Mouse (Mus musculus): ENCODE results near the gene Hbs1l.
"Not testable (repeated sequence)": the region's sequence is repeated elsewhere in the genome, so short reads cannot be mapped to it uniquely, and the experiment has no call there.

Gene Hbs1l

DNA sequence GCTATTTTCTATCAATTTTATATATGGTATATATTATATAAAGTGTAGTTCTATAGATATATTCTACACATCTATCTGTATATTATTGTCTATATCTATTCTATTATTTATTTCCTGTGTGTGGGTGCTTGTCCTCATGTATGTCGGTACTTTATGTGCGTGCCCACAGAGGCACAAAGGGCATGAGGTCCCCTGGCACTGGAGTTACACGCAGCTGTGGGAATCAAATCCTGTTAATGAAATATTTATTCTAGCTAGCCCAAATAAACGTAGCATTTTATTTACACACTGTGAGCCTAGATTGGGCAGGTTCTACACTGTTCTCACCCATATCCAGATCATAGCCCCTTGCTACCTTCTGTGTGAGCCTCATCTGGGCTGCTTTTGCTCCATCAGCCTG lies 63.3 kb downstream of the Hbs1l start:
- DNase-seq (ENCODE audit: low spot score in 2 of 2) = no peak

DNA sequence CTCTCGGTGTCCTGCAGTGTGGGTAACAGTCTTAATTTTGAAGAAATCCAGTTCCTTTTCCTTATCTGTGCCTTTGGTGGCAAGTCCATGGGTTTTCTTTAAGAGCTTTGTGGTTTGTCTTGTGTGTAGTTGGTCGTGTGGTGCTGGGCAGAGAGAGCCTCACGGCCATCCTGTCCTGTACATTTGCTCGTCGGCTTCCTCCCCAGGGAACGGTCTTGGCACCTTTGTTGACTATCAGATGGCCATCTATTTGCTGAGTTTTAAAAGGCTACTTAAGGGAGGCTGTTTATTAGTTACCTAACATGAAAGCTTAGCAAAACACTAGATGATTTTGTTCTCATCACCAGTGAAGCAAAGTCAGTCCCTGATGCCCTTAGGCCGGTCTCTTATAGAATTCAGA lies 66.1 kb downstream of the Hbs1l start:
- DNase-seq (ENCODE audit: low spot score in 2 of 2) = no peak

DNA sequence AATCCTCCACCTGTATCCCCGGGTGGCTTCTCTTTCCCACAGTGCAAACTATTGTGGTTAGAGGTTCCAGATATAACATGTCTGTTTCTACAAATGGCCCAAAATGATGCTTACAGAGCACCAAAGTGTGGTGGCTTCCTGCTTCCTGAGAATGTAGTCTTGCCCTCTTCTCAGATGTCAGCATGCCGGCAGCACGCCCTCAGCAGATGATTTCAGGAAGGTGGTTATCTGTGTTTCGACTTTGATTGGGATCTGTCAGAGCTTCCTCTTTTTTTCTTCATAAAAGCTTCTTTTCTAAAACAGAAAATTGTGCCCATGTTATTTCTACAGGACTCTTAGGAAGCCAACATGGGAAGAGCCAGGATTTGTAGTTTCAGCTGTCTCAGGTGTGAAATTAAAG lies 67.5 kb downstream of the Hbs1l start:
- no peak for DNase-seq (ENCODE audit: low spot score in 2 of 2)

DNA sequence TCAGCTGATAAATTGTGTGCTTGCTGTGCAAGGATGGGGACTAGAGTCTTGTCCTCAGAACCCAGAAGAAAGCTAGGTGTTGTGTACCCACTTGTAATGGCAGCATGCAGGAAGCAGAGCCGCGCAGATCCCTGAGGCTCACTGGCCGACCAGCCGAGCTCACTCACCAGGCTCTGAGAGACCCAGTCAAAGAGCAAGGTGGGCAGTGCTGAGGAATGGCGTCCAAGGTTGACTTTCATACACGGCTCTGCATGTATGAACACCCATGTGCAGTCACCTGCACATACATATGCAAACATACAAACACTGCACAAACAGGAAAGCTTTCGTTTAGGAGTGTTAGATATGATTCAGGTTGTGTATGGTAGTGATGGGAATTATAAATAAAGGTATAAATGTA lies 69.2 kb downstream of the Hbs1l start:
- no peak for DNase-seq (ENCODE audit: low spot score in 2 of 2)

DNA sequence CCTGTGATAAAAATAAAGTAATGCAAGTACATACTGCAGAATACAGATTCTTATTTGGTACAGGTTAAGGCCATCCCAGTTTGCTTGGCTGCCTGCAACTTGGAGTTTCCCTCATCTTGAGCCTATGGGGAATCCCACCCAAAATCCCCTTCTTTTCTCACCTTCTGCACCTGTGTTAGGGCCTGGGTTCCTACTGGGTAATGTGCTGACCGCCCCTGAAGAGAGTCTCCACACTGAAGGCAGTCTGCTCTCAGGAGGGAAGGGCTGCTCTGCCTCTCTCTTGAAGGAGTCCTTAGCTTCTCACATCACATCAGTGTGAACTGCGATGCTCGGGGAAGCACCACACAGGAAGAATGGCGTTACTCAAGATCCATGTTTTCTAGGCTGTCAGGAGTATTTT lies 70.1 kb downstream of the Hbs1l start:
- no peak for DNase-seq (ENCODE audit: low spot score in 2 of 2)

DNA sequence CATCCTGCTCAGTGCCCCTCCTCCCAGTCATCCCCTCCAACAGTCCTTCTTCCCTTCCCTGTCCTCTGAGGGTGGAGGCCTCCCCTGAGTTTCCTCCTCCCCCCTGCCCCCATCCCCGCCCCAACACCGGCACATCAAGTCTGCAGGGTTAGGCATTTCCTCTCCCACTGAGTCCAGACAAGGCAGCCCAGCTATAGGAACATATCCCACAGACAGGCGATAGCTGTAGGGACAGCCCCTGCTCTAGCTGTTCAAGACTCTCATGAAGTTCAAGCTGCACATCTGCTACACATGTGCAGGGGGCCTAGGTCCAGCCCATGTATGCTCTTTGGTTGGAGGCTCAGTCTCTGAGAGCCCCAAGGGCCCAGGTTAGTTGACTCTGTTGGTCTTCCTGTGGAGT lies 70.7 kb downstream of the Hbs1l start:
- DNase-seq (ENCODE audit: low spot score in 2 of 2) = no peak

DNA sequence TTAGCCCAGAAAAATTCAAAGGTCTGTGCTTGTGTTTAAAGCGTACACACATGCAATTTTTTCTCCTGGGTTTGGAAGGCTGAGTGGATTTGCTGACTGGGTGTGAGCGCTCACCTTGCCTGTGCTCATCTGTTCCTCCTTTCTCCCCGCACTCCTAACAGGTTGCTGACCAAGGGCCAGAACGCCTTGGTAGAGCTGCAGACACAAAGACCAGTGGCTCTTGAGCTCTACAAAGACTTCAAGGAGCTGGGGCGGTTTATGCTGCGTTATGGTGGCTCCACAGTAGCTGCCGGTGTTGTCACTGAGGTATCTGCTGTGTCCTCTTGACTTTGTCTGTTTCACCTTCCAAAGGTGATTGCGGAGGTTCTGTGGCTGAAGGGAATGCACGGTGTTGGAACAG lies 71.7 kb downstream of the Hbs1l start:
- DNase-seq (ENCODE audit: low spot score in 2 of 2) = no peak

DNA sequence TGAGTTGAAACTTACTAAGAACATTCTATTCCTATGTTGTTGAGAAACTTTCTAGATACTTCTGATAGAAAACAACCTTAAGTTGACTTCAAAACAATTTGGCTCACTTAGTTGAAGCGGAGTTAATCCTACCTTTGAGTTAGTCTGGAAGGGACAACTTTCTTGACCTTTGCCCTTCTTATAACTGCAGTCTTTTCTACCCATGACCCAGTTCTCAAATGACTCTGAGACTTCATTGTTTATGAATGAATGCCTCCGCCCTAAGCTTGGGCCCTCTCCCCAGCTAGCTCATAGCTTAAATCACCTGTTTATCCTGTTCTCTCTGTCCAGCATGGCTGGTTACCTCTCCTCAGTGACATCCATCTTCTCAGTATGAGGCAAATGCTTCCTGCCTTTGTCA lies 73.8 kb downstream of the Hbs1l start:
- DNase-seq (ENCODE audit: low spot score in 2 of 2) = no peak

DNA sequence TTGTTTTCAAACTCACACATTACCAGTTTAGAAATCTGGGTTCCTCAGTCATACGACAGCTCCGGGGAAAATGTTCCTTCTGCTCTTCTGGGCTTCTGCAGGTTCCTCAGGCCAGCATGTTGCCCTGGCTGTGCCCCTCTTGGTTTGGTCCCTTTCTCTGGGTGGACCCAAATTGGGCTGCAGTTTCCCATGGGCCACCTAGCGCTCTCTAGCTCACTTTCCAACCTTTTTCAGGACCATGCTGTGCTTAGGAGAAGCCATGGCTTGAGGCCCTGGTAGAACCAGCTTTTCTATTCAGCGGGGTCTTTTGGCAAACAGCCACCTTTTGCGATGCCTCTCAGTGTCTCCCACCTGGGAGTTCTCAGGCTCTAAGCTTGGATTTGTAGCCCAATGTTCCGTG lies 76.5 kb downstream of the Hbs1l start:
- no peak for DNase-seq (ENCODE audit: low spot score in 2 of 2)

DNA sequence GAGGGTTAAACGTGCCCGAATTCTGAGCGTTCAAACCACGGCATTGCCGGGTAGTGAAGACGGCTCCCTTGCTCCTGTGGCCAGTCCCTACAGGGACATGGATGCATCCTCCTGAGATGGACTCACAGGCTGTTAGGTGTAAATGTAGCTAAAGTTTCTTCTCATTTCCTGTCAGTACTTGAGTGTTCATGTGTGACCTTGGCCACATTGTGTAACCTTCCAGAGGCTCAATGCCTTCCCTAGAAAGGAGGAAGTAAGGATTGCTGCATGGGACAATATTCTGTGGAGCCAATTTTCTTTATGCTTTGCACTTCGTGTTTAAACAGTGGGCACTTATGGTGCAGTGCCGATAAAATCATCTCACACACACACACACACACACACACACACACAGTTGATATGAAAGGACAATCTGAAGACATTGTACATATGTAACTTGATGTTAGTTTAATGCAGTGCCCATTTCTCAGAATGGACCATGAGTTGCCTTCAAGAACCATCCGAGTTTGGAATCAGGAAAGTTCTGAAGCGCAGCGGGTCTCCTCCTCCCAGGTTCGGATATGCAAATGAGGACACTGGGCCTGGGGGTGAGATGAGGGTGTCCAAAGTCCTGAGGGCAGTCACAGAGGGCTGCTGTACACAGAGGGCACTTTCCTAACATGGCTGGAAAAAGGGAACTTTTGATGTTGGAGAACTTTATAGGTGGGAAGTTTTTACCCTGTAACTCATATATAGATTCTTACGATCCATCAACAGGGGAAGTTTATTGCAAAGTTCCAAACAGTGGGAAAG lies 81.1 kb downstream of the Hbs1l start, which contains the start of gene Aldh8a1:
Aldh8a1 (plus strand) TSS at position 610 of the 792 bp plus-strand sequence.
- DNase-seq (ENCODE audit: low spot score in 2 of 2) = no peak

DNA sequence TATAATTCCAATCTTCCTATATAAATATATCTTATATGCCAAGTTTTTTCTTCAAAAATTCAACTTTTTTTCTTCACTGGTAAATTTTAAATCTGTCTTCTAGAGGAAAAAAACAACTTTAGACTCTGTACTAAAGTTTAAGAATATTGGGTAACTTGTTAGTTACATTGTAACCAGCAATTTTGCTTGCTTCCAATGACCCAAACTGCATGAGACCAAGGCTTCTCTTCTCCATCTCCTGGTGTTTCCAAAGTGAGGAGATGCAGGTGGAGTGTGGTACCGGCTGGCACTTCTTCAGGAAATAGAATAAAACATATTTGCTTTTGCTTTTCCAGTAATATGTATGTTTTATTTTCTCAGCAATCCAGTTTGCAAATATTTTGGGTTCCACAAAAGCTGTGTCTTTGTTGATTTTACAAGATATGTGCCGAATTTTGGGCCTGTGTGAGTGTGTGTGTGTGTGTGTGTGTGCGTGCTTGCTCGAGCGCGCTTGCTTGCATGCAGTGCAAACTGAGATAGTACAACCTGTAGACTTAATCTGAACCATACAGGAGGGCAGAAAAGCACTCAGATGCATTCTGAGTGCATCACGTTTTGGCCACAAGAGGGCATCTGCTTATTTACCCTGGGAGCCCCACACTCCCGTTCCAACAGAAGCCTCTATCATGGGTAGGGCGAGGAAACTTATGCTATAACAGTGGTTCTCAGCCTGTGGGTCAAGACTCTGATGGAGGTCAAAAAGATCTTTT lies 82.6 kb downstream of the Hbs1l start:
- DNase-seq (ENCODE audit: low spot score in 2 of 2) = peak in 1 of 2 experiments; percentile 24

DNA sequence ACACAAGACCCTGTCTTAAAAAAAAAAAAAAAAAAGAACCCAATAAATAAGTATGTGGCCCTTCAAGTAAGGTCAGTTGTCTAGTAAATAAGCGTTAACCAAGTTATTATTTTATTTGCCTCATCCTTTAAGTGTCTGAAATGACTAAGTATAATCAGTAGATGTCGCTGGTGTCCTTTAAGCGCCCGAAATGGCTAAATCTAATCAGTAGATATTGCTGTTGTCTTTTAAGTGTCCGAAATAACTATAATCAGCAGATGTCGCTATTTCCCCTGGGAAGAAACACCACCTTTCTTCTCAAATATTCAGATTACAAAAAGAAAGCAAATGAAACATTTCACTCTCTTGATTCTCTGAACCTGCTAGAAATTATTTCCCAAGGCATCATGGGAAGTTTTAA lies 87.1 kb downstream of the Hbs1l start:
- no peak for DNase-seq (ENCODE audit: low spot score in 2 of 2)

DNA sequence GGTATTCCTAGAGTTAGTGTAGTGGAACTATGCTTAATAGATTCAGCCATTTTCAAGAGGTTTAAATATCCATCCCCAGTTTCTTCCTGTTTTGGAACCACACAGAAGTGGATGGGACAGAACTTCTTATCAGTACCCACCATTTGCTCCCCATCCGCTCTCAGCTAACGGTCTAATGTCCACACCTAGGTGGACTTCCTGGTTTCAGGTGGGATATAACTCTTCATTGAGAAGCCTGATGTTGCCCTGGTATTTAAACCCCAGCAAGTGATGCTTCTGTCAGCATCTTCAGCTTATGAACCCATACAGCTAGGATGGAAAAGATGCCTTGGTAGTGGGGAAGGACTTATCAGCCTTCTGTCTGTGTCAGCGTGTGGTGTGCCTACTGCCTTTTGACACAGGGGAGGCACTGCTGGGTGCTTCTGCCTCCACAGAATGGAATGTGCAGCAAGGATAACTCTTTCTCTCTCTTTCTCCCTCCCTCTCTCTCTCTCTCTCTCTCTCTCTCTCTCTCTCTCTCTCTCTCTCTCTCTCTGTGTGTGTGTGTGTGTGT lies 89.4 kb downstream of the Hbs1l start:
- no peak for DNase-seq (ENCODE audit: low spot score in 2 of 2)

DNA sequence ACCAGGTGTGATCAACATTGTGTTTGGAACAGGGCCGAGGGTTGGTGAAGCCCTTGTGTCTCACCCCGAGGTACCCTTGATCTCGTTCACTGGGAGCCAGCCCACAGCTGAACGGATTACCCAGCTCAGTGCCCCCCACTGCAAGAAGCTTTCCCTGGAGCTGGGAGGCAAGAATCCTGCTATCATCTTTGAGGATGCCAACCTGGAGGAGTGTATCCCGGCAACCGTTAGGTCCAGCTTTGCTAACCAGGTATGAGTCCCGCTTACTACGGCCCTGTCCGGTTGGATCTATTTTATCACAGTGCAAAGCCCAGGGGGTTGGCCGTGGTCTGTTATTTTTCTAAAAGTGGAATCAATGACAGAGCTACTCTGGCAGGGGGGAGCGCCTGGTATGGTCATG lies 93.3 kb downstream of the Hbs1l start:
- DNase-seq (ENCODE audit: low spot score in 2 of 2) = no peak

DNA sequence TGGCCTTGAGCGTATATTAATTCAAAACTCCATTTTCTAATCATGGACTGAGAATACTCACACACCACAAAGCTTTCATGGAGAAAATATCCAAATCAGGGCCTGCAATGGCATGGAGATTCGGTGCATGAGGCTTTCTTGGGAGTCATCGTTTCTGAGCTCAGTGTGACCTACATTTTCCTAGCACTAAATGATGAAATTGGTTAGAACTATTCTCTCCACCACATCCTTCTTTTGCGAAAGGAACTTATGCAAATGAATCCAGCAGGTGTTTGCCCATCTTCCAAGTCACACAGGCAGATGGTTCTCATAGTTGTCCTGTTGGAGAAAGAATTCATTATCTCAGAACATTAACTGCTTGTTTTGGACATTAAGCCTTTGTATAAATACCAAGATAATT lies 94.7 kb downstream of the Hbs1l start:
- no peak for DNase-seq (ENCODE audit: low spot score in 2 of 2)

DNA sequence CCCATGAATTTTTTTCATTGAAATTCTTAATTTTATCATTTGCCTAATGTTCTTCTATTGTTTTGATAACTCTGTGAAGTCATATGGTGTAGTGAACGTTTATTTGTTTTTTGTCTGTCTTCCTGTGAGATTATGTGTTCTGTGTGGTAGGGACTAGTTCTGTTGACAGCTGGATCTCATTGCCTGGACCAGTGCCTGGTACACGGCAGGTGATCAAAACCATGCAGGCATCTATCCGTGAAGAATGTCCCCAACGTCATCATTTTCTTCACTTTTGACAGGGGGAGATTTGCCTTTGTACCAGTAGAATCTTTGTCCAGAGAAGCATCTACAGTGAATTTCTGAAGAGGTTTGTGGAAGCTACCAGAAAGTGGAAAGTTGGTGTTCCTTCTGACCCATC lies 95.5 kb downstream of the Hbs1l start:
- DNase-seq (ENCODE audit: low spot score in 2 of 2) = no peak

DNA sequence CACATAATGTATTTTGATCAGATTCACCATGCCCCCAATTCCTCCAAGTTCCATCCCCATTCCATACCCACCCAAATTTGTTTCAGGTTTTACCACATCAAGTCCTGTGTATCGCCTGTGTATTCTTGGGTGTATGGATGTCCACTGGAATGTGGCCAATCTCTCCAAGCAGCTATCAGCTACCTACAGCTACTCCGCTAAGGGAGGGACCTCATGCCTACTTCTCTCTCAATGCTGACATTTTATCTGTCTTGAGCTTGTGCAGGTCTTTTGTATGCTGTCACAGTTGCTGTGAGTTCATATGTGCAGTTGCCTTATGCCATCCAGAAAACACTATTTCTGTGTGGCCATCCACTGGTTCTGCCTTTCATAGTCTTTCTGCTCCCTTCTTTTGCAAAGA lies 97.6 kb downstream of the Hbs1l start:
- no peak for DNase-seq (ENCODE audit: low spot score in 2 of 2)

DNA sequence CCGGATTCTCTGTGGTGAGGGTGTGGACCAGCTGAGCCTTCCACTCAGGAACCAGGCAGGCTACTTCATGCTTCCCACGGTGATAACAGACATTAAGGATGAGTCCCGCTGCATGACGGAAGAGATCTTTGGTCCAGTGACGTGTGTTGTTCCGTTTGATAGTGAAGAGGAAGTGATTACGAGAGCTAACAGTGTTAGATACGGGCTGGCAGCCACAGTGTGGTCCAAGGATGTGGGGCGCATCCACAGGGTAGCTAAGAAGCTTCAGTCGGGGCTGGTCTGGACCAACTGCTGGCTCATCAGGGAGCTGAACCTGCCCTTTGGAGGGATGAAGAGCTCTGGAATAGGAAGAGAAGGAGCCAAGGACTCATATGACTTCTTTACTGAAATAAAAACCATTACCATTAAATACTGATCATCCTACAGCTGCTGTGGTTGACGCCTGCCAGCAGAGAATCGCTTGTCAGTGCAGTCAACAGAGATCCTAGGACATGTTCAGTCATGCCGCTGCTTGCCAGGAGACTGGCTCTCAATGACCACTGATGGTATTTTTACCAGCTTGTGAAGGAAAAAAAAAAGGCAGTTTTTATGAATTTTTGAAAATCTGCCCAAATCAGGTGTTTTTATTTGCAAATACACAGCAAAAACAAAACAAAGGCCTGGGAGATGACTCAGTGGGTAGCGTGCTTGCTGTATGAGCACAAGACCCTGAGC lies 99.8 kb downstream of the Hbs1l start:
- no peak for DNase-seq (ENCODE audit: low spot score in 2 of 2)

DNA sequence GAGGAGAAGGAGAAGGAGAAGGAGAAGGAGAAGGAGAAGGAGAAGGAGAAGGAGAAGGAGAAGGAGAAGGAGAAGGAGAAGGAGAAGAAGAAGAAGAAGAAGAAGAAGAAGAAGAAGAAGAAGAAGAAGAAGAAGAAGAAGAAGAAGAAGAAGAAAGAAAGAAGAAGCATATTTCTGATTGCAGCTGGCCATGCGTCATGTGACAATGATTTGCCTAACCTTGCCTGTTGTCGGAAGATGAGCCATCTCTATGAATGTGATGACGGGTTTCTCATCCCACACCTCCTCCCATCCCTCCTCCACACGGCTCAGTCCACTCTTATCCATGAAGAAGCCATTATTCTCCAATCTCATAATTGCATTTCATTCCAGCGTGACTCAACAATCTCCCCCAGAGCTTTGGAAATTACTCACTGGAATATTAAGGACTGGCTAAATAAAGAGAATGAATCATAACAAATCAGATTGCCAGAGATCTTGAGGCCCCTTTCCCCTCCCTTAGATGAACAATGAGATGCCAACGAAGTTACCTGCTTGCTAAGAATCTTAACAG lies 103.2 kb downstream of the Hbs1l start:
- not testable (repeated sequence) for DNase-seq (ENCODE audit: low spot score in 2 of 2)

DNA sequence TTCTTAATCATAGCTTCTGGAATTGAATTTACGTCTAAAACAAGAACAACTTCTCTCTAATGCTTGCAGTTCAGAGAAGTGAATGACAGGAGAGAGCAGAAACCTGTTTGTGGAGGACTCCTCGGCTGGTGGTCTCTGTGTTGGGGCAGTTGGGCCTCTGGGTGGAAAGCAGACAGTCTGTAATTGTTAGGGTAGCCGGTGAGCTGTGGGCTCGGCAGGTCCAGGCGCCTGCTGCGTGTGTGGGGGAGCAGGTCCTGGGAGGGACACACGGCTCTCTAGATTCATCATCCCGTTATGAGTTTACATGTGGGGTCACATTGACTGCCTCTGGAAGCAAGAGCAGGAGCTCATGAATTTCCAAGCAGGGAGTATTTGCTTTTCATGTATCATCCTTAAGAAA lies 103.8 kb downstream of the Hbs1l start:
- no peak for DNase-seq (ENCODE audit: low spot score in 2 of 2)

DNA sequence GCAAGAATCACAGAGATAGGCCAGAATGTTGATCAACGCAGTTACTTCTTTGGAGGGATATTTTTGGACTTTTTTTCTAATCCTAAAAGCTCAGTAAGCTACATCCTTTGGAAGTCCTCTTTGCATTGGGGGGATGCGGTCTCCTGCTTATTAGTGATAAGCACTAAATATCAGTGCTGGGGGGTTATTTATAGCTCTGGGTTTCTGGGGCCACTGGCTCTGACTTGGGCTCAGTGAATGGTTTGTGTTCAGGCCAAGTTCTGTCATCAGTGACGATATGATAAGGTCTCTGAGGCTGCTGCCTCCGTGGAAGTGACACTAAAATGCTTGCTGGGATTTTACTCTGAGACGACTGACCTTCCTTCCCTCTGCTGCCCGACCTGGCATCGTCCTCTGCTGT lies 104.3 kb downstream of the Hbs1l start:
- no peak for DNase-seq (ENCODE audit: low spot score in 2 of 2)

DNA sequence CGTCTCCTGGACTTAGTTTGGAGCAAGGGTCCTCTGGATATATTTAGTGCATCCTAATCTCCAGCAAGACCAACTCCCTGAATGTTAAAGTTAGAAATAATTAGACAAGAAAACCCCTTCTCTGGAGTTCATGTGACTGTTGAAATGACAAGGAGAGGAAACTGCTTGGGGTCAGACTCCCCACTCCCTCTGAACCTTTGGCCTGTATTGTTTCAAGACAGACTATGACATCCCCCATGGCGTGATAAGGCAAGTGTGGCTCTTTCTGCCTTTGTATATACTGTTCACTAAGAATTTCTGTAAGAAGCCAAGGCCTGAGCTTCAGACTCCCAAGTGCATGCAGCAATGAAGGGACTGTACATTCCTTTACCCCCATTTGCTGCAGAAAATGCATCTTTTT lies 104.7 kb downstream of the Hbs1l start:
- DNase-seq (ENCODE audit: low spot score in 2 of 2) = no peak
